Mouse (Mus musculus): ENCODE measurements at regions not wholly inside any gene's neighbourhood (a gene's known extent, or its start where the extent isn't known, plus 50 kb on each side); places are given as distances from the start of the nearest gene placed in this dataset.

DNA sequence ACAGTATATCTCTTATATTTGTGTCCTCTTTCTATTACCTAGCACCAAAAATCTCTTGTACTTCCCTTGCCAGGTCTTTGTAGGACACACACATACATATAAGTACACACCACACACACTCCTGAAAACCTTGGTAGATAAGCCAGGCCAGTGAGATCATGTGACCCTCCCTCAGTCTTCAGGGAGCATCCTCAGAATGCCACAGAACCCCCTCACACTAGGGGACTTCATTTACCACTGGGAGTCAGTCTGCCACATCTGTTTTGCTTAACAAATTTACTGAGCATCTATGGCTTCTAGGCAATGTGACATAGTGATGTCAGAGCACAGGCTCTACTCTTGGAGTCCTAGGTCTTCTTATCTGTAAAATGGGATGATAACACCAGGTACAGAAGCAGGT lies 67.3 kb upstream of the Haao start:
- ATAC-seq (replicated peaks; ENCODE audit: low FRiP score, poor library complexity, severe bottlenecking) = no peak

- no peak for ATAC-seq (replicated peaks; ENCODE audit: low FRiP score, poor library complexity, severe bottlenecking)
Observed at GRCm38 (mm10) chr17:83914603-83915002, 66.8 kb upstream of the Haao start.

DNA sequence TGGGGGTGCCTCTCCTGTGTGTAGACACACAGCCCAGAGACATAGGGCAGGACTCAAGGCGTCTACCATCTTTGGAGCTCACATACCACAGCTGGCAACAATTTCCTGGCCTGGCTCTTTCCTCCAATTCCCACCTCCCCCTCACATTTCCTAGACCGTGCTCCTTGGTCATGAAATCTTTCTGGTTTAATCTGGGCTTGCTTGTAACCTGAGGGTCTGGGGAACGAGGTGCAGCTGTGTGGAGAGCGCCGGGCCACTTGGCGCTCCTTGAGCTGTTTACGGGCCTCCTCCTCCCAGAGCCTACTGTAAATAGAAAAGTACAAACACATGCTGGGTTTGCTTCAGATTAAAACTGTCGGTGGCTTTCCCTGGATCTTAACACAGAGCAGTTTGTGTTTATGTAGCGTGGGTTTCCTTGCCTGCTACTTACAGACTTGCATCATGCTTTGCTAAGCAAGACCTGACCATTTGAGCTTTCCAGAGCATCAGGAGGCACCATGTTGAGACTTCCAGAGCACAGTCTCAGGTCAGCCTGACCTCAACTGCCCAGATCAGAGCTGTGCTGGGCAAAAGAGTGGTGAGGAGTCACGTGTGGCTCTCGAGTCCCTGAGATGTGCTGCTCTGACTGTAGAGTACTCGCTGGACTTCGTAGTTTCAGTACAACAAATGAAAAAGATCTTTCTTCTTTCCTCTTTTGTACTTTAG lies 66.1 kb upstream of the Haao start:
- no peak for ATAC-seq (replicated peaks; ENCODE audit: low FRiP score, poor library complexity, severe bottlenecking)

DNA sequence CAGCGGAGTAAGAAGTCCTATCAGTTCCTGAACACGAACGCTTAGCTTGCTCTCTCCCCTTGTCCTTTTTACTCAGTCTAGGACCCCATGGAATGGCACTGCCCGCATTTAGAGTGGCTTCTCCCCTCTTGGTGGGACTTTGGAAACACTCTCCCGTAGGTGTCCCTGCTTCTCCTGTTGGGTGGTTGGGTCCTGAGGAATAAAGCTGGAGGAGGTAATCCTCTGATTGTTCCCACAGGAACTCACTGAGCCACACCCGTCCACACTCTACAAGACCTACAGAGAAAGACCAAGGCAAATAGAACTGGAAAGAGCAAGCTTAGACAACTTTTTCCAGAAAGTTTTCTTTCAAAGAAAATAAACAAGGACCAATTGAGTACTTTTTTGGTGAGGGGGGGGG lies 64.7 kb upstream of the Haao start:
- no peak for ATAC-seq (replicated peaks; ENCODE audit: low FRiP score, poor library complexity, severe bottlenecking)

GRCm38 (mm10) chr17:83908811-83909210 lies 61.0 kb upstream of the Haao start:
- 0 out of 2 replicates have a peak, but pooled peaks have one; percentile 15 for ATAC-seq (replicated peaks; ENCODE audit: low FRiP score, poor library complexity, severe bottlenecking)

- no peak for ATAC-seq (replicated peaks; ENCODE audit: low FRiP score, poor library complexity, severe bottlenecking)
Observed at GRCm38 (mm10) chr17:83907538-83907937, 59.8 kb upstream of the Haao start.

DNA sequence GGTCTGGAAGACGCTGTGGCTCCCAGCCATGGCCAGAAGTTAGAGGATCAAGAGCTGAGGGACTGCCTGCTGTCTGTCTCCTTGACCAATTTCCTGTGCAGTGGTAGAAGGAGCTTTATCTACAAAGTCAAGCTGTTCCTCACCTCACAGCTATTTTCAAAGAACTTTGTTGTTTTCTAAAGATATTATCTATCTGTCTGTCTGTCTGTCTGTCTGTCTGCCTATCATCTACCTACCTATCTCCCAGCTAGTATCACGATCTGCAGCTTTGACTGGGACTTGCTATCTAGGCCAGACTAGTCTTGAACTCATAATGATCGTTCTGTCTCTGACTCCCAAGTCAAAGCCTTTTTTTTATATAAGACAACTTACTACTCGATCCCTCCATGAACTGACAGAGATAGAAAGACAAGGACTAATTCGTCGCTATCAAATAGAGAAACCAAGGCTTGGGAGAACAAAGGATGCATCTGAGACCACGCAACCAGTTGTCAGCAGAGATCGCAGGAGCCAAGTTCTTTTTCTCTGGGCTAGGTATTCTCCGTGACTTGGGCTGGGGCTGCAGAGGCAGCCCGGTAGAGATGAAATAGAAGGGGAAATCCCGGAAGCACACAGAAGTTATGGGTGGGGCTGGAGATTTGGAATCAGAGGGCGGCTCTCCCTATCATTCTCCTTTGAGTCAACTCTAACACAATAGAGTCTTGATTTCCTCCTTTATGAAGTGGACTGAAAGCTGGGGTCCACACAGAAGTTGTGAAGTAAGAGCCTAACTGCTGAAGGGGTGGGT lies 59.2 kb upstream of the Haao start:
- no peak for ATAC-seq (replicated peaks; ENCODE audit: low FRiP score, poor library complexity, severe bottlenecking)

DNA sequence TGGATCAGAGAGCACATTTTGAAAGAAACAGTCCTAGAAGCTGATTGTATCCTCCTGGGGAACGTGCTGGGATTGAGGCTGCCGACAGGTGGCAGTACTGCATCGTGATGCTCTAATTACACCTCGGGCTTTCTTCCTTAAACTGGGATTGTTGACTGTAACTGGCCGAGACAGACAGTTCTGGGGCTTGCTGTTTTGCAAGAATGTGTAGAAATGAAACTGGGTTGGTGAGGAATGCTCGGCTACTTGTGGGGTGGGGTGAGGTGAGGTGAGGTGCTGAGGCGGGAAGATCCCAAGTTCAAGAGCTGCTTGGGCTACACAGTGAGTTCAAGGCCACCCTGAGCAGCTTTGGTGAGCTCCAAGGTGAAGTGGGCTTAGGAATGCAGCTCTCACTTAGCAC lies 55.7 kb upstream of the Haao start:
- ATAC-seq (replicated peaks; ENCODE audit: low FRiP score, poor library complexity, severe bottlenecking) = peak; percentile 65; the same call in 1 of the 2 replicates

DNA sequence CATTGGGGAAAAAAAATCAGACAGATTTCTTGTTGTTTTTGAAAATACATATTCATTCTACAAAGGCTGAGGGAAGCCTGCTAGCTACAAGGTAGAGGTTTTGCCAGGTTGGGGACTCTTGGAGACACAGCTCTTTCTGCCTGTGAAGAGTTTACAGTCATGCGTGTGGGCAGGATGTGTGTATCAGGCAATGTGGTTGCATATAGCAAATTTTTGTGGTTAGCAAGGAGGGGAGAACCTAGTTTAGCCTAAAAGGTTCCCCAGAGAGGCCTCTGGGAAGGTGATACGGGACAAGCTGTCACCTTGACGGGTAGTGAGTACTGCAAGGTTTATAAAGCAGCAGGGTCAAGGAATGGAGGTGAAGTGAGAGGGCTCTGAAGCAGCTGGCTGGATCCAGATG lies 54.8 kb upstream of the Haao start:
- ATAC-seq (replicated peaks; ENCODE audit: low FRiP score, poor library complexity, severe bottlenecking) = no peak

DNA sequence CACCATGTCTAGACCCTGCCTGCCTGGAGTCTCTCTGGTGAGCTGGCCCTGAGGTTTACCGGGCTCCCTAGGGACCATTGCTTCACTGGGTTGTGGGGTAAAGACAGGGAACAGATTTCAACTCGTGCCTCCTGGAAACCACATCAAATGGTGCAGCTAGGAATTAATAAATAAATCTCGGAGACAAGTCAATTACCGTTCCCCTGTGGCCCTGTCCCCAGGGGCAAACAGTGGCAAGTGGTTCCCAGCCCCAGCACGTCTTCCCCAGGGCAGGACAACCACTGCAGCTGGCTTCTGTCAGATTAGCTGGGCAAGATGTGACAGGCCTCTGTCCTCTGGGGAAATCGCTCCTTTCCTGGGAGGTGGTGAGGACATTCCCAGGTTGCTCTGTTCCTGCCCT lies 54.3 kb upstream of the Haao start:
- ATAC-seq (replicated peaks; ENCODE audit: low FRiP score, poor library complexity, severe bottlenecking) = no peak

GRCm38 (mm10) chr17:83899588-83900152 lies 51.9 kb upstream of the Haao start:
- no peak for ATAC-seq (replicated peaks; ENCODE audit: low FRiP score, poor library complexity, severe bottlenecking)

DNA sequence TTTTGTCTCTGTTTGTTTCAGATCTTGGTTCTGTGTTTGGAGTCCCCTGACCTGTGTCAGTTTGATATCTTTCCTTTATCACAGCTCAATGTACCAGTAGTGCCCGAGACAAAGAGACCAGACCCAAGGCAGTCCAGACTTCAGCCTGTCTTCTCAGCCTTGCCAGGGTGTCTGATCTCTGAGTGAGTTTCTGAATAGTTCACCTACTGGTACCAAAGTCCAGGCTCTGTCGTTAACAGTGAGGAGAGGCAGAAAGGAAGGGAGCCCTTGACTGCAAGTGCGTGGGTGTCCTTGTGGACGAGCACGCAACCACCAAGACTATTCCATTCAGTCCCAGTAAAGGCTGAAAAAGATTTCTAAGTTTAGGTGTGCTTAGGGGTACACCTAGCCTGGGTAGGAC lies 50.8 kb upstream of the Haao start:
- ATAC-seq (replicated peaks; ENCODE audit: low FRiP score, poor library complexity, severe bottlenecking) = no peak

Data from erythroid progenitor cell, adult 5-6 weeks (primary cell).